Mouse (Mus musculus) cerebellum, postnatal 14 days (tissue): Measurements from ENCODE around the gene Adm2.

Experiments used
- DNase-seq, 2 experiments: peaks; one replicate each; pipeline ENCODE4 v3.0.0; 2021; ENCODE audit warnings: mixed read lengths in 2 of 2

Adm2 gene

GRCm38 (mm10) chr15:89313359-89313758, 9.2 kb upstream of the Adm2 start:
- peak in 1 of 2 experiments; percentile 51 for DNase-seq

GRCm38 (mm10) chr15:89314107-89314506, 8.4 kb upstream of the Adm2 start:
- DNase-seq: no peak

- DNase-seq: peak; percentile 55 to 68
Observed at GRCm38 (mm10) chr15:89314511-89315189, 7.9 kb upstream of the Adm2 start.

GRCm38 (mm10) chr15:89315190-89315731, 7.3 kb upstream of the Adm2 start, which contains the start of gene Sbf1:
Gene Sbf1 (minus strand): TSS chr15:89315311.
- peak; percentile 98 for DNase-seq

- peak; percentile 44 to 51 for DNase-seq
Observed at GRCm38 (mm10) chr15:89316146-89316545, 6.4 kb upstream of the Adm2 start.

- no peak for DNase-seq
Observed at GRCm38 (mm10) chr15:89321264-89321663, 1.3 kb upstream of the Adm2 start.

GRCm38 (mm10) chr15:89323656-89324055, 1.1 kb downstream of the Adm2 start:
- no peak for DNase-seq

GRCm38 (mm10) chr15:89326441-89326840, 3.9 kb downstream of the Adm2 start:
- no peak for DNase-seq

- no peak for DNase-seq
Observed at GRCm38 (mm10) chr15:89334271-89334670, 11.8 kb downstream of the Adm2 start, which contains the start of gene Miox. Gene Miox (plus strand): TSS chr15:89334398.

GRCm38 (mm10) chr15:89334774-89335537, 12.4 kb downstream of the Adm2 start:
- DNase-seq: no peak

- no peak for DNase-seq
Observed at GRCm38 (mm10) chr15:89336422-89336821, 13.9 kb downstream of the Adm2 start.

- DNase-seq: no peak
Observed at GRCm38 (mm10) chr15:89339696-89340095, 17.2 kb downstream of the Adm2 start.

GRCm38 (mm10) chr15:89340136-89340535, 17.6 kb downstream of the Adm2 start:
- no peak for DNase-seq

- no peak for DNase-seq
Observed at GRCm38 (mm10) chr15:89341678-89342077, 19.2 kb downstream of the Adm2 start.

GRCm38 (mm10) chr15:89343325-89343724, 20.8 kb downstream of the Adm2 start:
- DNase-seq: no peak

GRCm38 (mm10) chr15:89350447-89350846, 27.9 kb downstream of the Adm2 start:
- DNase-seq: no peak

- DNase-seq: no peak
Observed at GRCm38 (mm10) chr15:89351302-89351701, 28.8 kb downstream of the Adm2 start.

- DNase-seq: no peak
Observed at GRCm38 (mm10) chr15:89352054-89352453, 29.5 kb downstream of the Adm2 start.

GRCm38 (mm10) chr15:89352795-89353194, 30.3 kb downstream of the Adm2 start:
- DNase-seq: no peak

- DNase-seq: no peak
Observed at GRCm38 (mm10) chr15:89353837-89354236, 31.3 kb downstream of the Adm2 start.

GRCm38 (mm10) chr15:89354455-89354854, 31.9 kb downstream of the Adm2 start:
- DNase-seq: peak in 1 of 2 experiments; percentile 27

- peak; percentile 96 to 98 for DNase-seq
Observed at GRCm38 (mm10) chr15:89355241-89356187, 33.0 kb downstream of the Adm2 start, which contains the start of the genes Lmf2 and Ncaph2. Gene Lmf2 (minus strand): TSS chr15:89355659. Gene Ncaph2 (plus strand): TSS chr15:89355719.
